In genomic region chr4:133665118-133665517, GRCm38 (mm10) we compare ENCODE assay signal across 9 mouse cellular contexts. TPM values are rescaled to one million over a fixed set of nuclear protein-coding genes. Genes with fewer than 3 reads are reported as not detected.
DNase-seq lines count a peak whose midpoint lies in the region; ATAC-seq and TF ChIP-seq lines count a peak whose summit lies in the region.
"Had no signal": no experiment of that assay in that cellular context is flagged by ENCODE, and none has a peak within 500 bp of the region (broad histone marks: within the 10 kb centered on the region; RNA-seq: fewer than 3 reads in every experiment).

No protein-coding gene starts in this region.

- no peak overlapping the region for H3K4me3 ChIP-seq in spleen, adult 2 months (ENCODE audit: extremely low read depth, insufficient read depth, insufficient read length)
- H3K4me3 ChIP-seq in limb, embryonic 12.5 days (replicated peaks), result no peak overlapping the region
- H3K4me3 ChIP-seq: midbrain, embryonic 12.5 days had no signal

- ATAC-seq in limb, embryonic 12.5 days (ENCODE audit: insufficient number of reproducible peaks, insufficient read depth, low FRiP score, low TSS enrichment, low read depth), result no peak

- no peaks in the 10 kb centered on the region for H3K9me3 ChIP-seq in limb, embryonic 12.5 days
- H3K9me3 ChIP-seq: midbrain, embryonic 12.5 days had no signal

- H3K36me3 ChIP-seq in spleen, adult 2 months (ENCODE audit: control insufficient read depth, insufficient read depth, low read length), result peaks cover 4% of the 10 kb centered on the region; the same call in 1 of the 2 replicates
- H3K36me3 ChIP-seq in limb, embryonic 12.5 days, result peaks cover 42% of the 10 kb centered on the region

- TF ChIP-seq CTCF in spleen, adult 2 months (IDR thresholded peaks at IDR 0.05; ENCODE audit: extremely low read depth, insufficient read depth, insufficient read length, insufficient replicate concordance), result no peak

- H3K4me2 ChIP-seq in limb, embryonic 12.5 days, result peak overlapping the region; percentile 8; the same call in 1 of the 2 replicates
- H3K4me2 ChIP-seq: midbrain, embryonic 12.5 days had no signal

- TF ChIP-seq POLR2A in spleen, adult 2 months (IDR thresholded peaks at IDR 0.05; ENCODE audit: low read depth, low read length), result no peak

- H3K4me1 ChIP-seq in spleen, adult 2 months (ENCODE audit: control insufficient read depth, insufficient read depth, insufficient read length), result peaks cover 22% of the 10 kb centered on the region
- peaks cover 36% of the 10 kb centered on the region for H3K4me1 ChIP-seq in limb, embryonic 12.5 days (replicated peaks)

- peak overlapping the region; percentile 40; the same call in 1 of the 2 replicates for H3K9ac ChIP-seq in limb, embryonic 12.5 days (replicated peaks)
- H3K9ac ChIP-seq: midbrain, embryonic 12.5 days had no signal

- H3K27ac ChIP-seq in spleen, adult 2 months (ENCODE audit: insufficient read depth, low read length), result peak overlapping the region; percentile 86
- H3K27ac ChIP-seq in limb, embryonic 12.5 days, result 0 out of 2 replicates have a peak overlapping the region, but pooled peaks have one; percentile 20
- H3K27ac ChIP-seq: midbrain, embryonic 12.5 days had no signal

- peak; percentile 54 to 70 for DNase-seq in cerebellum, postnatal 14 days
- no peak for DNase-seq in cerebellum, adult 11-12 months
- DNase-seq in spleen, adult 2 months (ENCODE audit: low read depth in 1 of 2, low spot score in 2 of 2), result no peak
- DNase-seq in spleen, adult 12 weeks (ENCODE audit: low spot score), result no peak
- DNase-seq in frontal cortex, postnatal 36 days (ENCODE audit: low spot score in 2 of 2), result no peak
- no peak for DNase-seq in heart, adult 9 months (ENCODE audit: low spot score in 2 of 2)
- no peak for DNase-seq in adrenal gland, adult 18-20 months (ENCODE audit: low spot score in 2 of 2)

- 63% methylated on average over 11 of the region's 11 CpGs for WGBS in spleen, adult 2 months
- WGBS in limb, embryonic 12.5 days, result 65% methylated on average over 11 of the region's 11 CpGs

- H3K27me3 ChIP-seq in spleen, adult 2 months (ENCODE audit: control insufficient read depth, insufficient read depth, low read length), result no peaks in the 10 kb centered on the region
- H3K27me3 ChIP-seq in limb, embryonic 12.5 days, result no peaks in the 10 kb centered on the region
- H3K27me3 ChIP-seq: midbrain, embryonic 12.5 days had no signal

RNA-seq across cellular contexts. Expression of gene Pigv, which starts 7.3 kb away (rescaled TPM):
- 14.5 and 16.0 TPM in 2 replicates for polyA plus RNA-seq in spleen, adult 2 months (2012; rRNA removed)
- 16.3 and 21.6 TPM in 2 replicates for polyA plus RNA-seq in limb, embryonic 12.5 days (2016; fragmentation: Nextera tagmentation; extraction: Ambion mirVana)
- 10 to 100 TPM; 16.3 to 20.4 TPM for total RNA-seq in adrenal gland, adult 18-20 months (2021)

RNA-seq across cellular contexts. Expression of gene Zdhhc18, which starts 15.2 kb away (rescaled TPM):
- 133 and 134 TPM in 2 replicates for polyA plus RNA-seq in spleen, adult 2 months (2012; rRNA removed)
- 4.0 and 7.1 TPM in 2 replicates for polyA plus RNA-seq in limb, embryonic 12.5 days (2016; fragmentation: Nextera tagmentation; extraction: Ambion mirVana)
- 10 to 100 TPM; 19.6 to 34.5 TPM for total RNA-seq in adrenal gland, adult 18-20 months (2021)

Comparison
In these comparisons a context has a peak if more than half of its experiments do, and no peak if none do; other contexts are left out.
1. DNase-seq: peak in cerebellum, postnatal 14 days (2 of 2); none in cerebellum, adult 11-12 months (single experiment), spleen, adult 2 months (0 of 2), spleen, adult 12 weeks (single experiment), frontal cortex, postnatal 36 days (0 of 2), heart, adult 9 months (0 of 2) and adrenal gland, adult 18-20 months (0 of 2).
2. RNA of gene Zdhhc18, which starts 15.2 kb away (polyA plus RNA-seq): 133 to 134 TPM in spleen, adult 2 months; 4.0 to 7.1 TPM in limb, embryonic 12.5 days; every median in the first group is over 10 times any median in the second.